In the genomic region with DNA sequence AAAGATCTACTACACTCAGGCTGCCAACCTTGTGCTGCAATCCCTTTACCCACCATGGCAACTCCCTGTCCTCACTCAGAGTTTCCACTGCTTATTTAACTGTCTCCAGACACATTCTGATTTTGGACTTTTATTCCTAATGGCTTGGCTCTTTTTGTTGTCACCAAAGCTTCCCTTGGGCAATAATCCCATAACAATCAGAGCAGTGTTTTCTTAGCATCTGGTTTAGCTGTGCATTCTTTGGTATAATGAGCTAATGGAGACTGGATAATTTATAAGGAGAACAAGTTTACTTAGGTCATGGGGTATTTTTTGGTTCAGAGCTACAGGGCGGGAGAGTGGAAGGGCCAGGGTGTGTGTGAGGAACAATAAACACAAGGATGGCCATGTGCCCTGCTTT, we compare ENCODE assay signal across 16 mouse cellular contexts.
"Had no signal": no experiment of that assay in that cellular context is flagged by ENCODE, and none has a peak within 500 bp of the region (broad histone marks: within the 10 kb centered on the region; RNA-seq: fewer than 3 reads in every experiment).

No protein-coding gene starts in this region.

- DNase-seq: lung, adult 2 months; lung, postnatal 4 days; midbrain, embryonic 14.5 days; right cerebral cortex, adult 18-20 months; right cerebral cortex, postnatal 25 days; right cerebral cortex, postnatal 4 days; spleen, adult 18-20 months; thymus, adult 18-20 months; thymus, postnatal 14 days; thymus, postnatal 36 days had no signal

- H3K27ac ChIP-seq: lung, embryonic 15.5 days; midbrain, embryonic 10.5 days; midbrain, embryonic 12.5 days; neural tube, embryonic 13.5 days; neural tube, embryonic 15.5 days had no signal

- H3K4me3 ChIP-seq: lung, embryonic 15.5 days; midbrain, embryonic 10.5 days; midbrain, embryonic 12.5 days; myocyte; neural tube, embryonic 13.5 days; neural tube, embryonic 15.5 days had no signal
